Mouse (Mus musculus) spleen, adult 2 months (tissue): Measurements from ENCODE around the gene Cox15. TPM values are rescaled to one million over a fixed set of nuclear protein-coding genes. Genes with fewer than 3 reads are reported as not detected.

Experiments used
- DNase-seq, 2 experiments: peaks; one replicate each; pipeline versions ENCODE4 v3.0.0 to v3.0.0-alpha.2; 2012 to 2021; ENCODE audit warnings: low spot score in 2 of 2, low read depth in 1 of 2
- H3K27ac ChIP-seq: fragments of 200-500 bp; 2 replicates; pipeline ENCODE4 v1.5.1; 2012; ENCODE audit warnings: low read length, inconsistent platforms; ENCODE audit not compliant: insufficient read depth
- H3K27me3 ChIP-seq: fragments of 200-500 bp; 2 replicates; pipeline ENCODE4 v1.6.1; 2012; ENCODE audit warnings: mild to moderate bottlenecking, moderate library complexity, low read length, inconsistent platforms; ENCODE audit not compliant: control insufficient read depth, insufficient read depth
- H3K36me3 ChIP-seq: fragments of 200-500 bp; 2 replicates; pipeline ENCODE4 v1.6.1; 2012; ENCODE audit warnings: mild to moderate bottlenecking, low read length, inconsistent platforms; ENCODE audit not compliant: control insufficient read depth, insufficient read depth
- H3K4me1 ChIP-seq: fragments of 200-500 bp; 2 replicates; pipeline ENCODE4 v1.6.1; 2011; ENCODE audit warnings: inconsistent platforms; ENCODE audit not compliant: control insufficient read depth, insufficient read depth, insufficient read length
- H3K4me3 ChIP-seq: fragments of 200-500 bp; 2 replicates; pipeline ENCODE4 v1.5.1; 2011; ENCODE audit warnings: mild to moderate bottlenecking, inconsistent platforms; ENCODE audit not compliant: insufficient read depth, insufficient read length; ENCODE audit errors: extremely low read depth
- CTCF ChIP-seq: fragments of 200-500 bp; IDR thresholded peaks from 2 replicates; pipeline ENCODE4 v1.5.1; 2011; ENCODE audit warnings: mild to moderate bottlenecking, inconsistent platforms; ENCODE audit not compliant: insufficient read depth, insufficient read length, insufficient replicate concordance; ENCODE audit errors: extremely low read depth
- POLR2A ChIP-seq: fragments of 200-500 bp; IDR thresholded peaks from 2 replicates; pipeline ENCODE4 v1.6.1; 2011; ENCODE audit warnings: low read depth, low read length, inconsistent platforms
- WGBS: fragments of 180-500 bp; shearing (Covaris S2); methylation state at CpG from one replicate; pipeline ENCODE4 v1.1.7; 2018; 5-methylcytosine and 5-hydroxymethylcytosine counted together
- polyA plus RNA-seq: library from polyadenylated mRNA; depleted of rRNA; stranded (reverse); fragments of >200 nt; gene quantifications from 2 replicates; pipeline ENCODE4 v1.2.3, GENCODE M21; 2012; rRNA removed

Cox15 gene
- polyA plus RNA-seq, 1 experiment = 7.4 TPM

GRCm38 (mm10) chr19:43695514-43695964, 57.3 kb downstream of the Cox15 start:
- no peak for DNase-seq
- 36% methylated on average over 10 of the region's 10 CpGs for WGBS
- Histone ChIP-seq H3K36me3 (no peaks in the 10 kb centered on the region), H3K4me1 (no peaks in the 10 kb centered on the region), H3K27me3 (no peaks in the 10 kb centered on the region), H3K4me3 (no peak overlapping the region), H3K27ac (no peak overlapping the region)
- TF ChIP-seq POLR2A (no peak), CTCF (no peak)

GRCm38 (mm10) chr19:43692815-43693214, 60.0 kb downstream of the Cox15 start:
- no peaks in the 10 kb centered on the region; the same call in 1 of the 2 replicates for H3K4me1 ChIP-seq
- TF ChIP-seq CTCF (no peak), POLR2A (no peak)
- no peak overlapping the region for H3K4me3 ChIP-seq
- no peaks in the 10 kb centered on the region for H3K36me3 ChIP-seq
- 94% methylated on average over 14 of the region's 14 CpGs for WGBS
- H3K27me3 ChIP-seq = no peaks in the 10 kb centered on the region
- no peak for DNase-seq
- H3K27ac ChIP-seq = no peak overlapping the region

GRCm38 (mm10) chr19:43689419-43690246, 63.2 kb downstream of the Cox15 start, which contains the start of gene Entpd7:
TSS of gene Entpd7 (plus strand) at chr19:43689672.
- TF ChIP-seq CTCF (no peak), POLR2A (peak; percentile 65)
- peak; percentile 82 to 91 for DNase-seq
- Histone ChIP-seq H3K4me1 (no peaks in the 10 kb centered on the region; the same call in 1 of the 2 replicates), H3K27me3 (no peaks in the 10 kb centered on the region), H3K36me3 (no peaks in the 10 kb centered on the region), H3K4me3 (peak within 1 kb of the TSS; percentile 89), H3K27ac (peak within 1 kb of the TSS; percentile 19; the same call in 1 of the 2 replicates)
- under 1% methylated on average over 59 of the region's 60 CpGs for WGBS

Other genes with a start within 250 kb of the Cox15 start
- gene Got1, start 228.4 kb downstream of the Cox15 start, polyA plus RNA-seq = 14.0 and 15.4 TPM in 2 replicates
- gene Nkx2-3, start 140.7 kb downstream of the Cox15 start, polyA plus RNA-seq = 7.4 and 11.6 TPM in 2 replicates
- 56.4 and 76.9 TPM in 2 replicates for gene Slc25a28, start 78.1 kb downstream of the Cox15 start, polyA plus RNA-seq
- 3.5 and 4.6 TPM in 2 replicates for gene Entpd7, start 63.3 kb downstream of the Cox15 start, polyA plus RNA-seq
- 3.4 and 5.2 TPM in 2 replicates for gene Cutc, start within 50 bp of the Cox15 start, polyA plus RNA-seq
- 0.14 and 0.21 TPM in 2 replicates for gene Abcc2, start 29.2 kb upstream of the Cox15 start, polyA plus RNA-seq
- gene Dnmbp, start 187.2 kb upstream of the Cox15 start, polyA plus RNA-seq = 8.9 and 9.9 TPM in 2 replicates
- 1.4 and 1.7 TPM in 2 replicates for gene Cpn1, start 233.6 kb upstream of the Cox15 start, polyA plus RNA-seq